Mouse (Mus musculus) liver, postnatal 0 days (tissue): ENCODE measurements around the gene Gimd1.

ENCODE experiments used
- CTCF ChIP-seq: sonication (generic); IDR thresholded peaks from 2 replicates; pipeline ENCODE4 v1.5.1; 2016; ENCODE audit warnings: antibody characterized with exemption, low read depth
- EP300 ChIP-seq: IDR thresholded peaks from 2 replicates; pipeline ENCODE4 v1.6.1; 2016; ENCODE audit warnings: antibody characterized with exemption, low read depth, mild to moderate bottlenecking

DNA sequence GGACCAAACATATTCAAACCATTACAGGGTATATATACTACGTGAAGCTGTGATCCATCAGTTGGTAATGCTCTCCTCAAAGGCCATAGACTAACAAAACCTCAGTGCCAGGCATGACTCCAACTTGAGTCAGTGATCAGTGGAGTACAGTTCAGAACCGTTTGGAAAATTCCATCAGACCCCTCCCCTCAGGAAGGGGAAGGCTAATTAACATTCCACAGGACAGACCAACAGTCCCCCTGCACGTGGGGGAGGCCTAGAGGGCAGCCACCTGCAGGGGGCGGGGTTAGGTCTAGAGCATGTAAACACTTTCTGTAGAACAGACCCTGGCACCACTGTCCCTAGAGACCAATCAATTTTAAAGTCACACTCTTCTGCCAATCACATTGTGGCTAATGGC, 47.3 kb upstream of the Gimd1 start:
- TF ChIP-seq CTCF (no peak), EP300 (no peak)
